ENCODE assay signal across 8 mouse cellular contexts in genomic region chrX:102504179-102504578, GRCm38 (mm10). TPM values are rescaled to one million over a fixed set of nuclear protein-coding genes. Genes with fewer than 3 reads are reported as not detected.
DNase-seq lines count a peak whose midpoint lies in the region; ATAC-seq and TF ChIP-seq lines count a peak whose summit lies in the region.

No protein-coding gene starts in this region.

- TF ChIP-seq POLR2A in ES-Bruce4 (IDR thresholded peaks at IDR 0.05; ENCODE audit: insufficient read depth, low read length) = no peak

- H3K4me3 ChIP-seq in heart, embryonic 13.5 days = peak overlapping the region; percentile 64
- H3K4me3 ChIP-seq in ES-Bruce4 (ENCODE audit: low read depth, low read length) = peak overlapping the region; percentile 76
- peak overlapping the region; percentile 51 for H3K4me3 ChIP-seq in forebrain, postnatal 0 days (ENCODE audit: low read depth, low read length)
- H3K4me3 ChIP-seq in midbrain, embryonic 10.5 days = peak overlapping the region; percentile 63

- no peak for TF ChIP-seq CTCF in ES-Bruce4 (IDR thresholded peaks at IDR 0.05; ENCODE audit: low read depth, low read length)
- no peak for TF ChIP-seq CTCF in forebrain, postnatal 0 days (IDR thresholded peaks at IDR 0.05; ENCODE audit: low read depth)

- H3K4me2 ChIP-seq in heart, embryonic 13.5 days = peak overlapping the region; percentile 71
- peak overlapping the region; percentile 53 for H3K4me2 ChIP-seq in forebrain, postnatal 0 days (ENCODE audit: low read depth)

- intact Hi-C loops in left cerebral cortex, postnatal 25 days (cut with DNase I) = no loop called here

- WGBS in heart, embryonic 13.5 days = 19% methylated on average over 10 of the region's 10 CpGs
- 28% methylated on average over 10 of the region's 10 CpGs for WGBS in forebrain, postnatal 0 days
- 37% methylated on average over 10 of the region's 10 CpGs for WGBS in midbrain, embryonic 10.5 days

- 0 out of 2 replicates have a peak, but pooled peaks cover 2% of the 10 kb centered on the region for H3K4me1 ChIP-seq in heart, embryonic 13.5 days
- H3K4me1 ChIP-seq in ES-Bruce4 (ENCODE audit: control insufficient read depth, insufficient read depth, low read length) = no peaks in the 10 kb centered on the region
- no peaks in the 10 kb centered on the region for H3K4me1 ChIP-seq in forebrain, postnatal 0 days (ENCODE audit: insufficient read depth)
- H3K4me1 ChIP-seq in midbrain, embryonic 10.5 days = 0 out of 2 replicates have a peak, but pooled peaks cover 4% of the 10 kb centered on the region

- H3K9me3 ChIP-seq in heart, embryonic 13.5 days = no peaks in the 10 kb centered on the region
- H3K9me3 ChIP-seq in ES-Bruce4 (replicated peaks; ENCODE audit: control insufficient read depth, insufficient read depth, low read length, poor library complexity, severe bottlenecking) = no peaks in the 10 kb centered on the region
- H3K9me3 ChIP-seq in forebrain, postnatal 0 days (ENCODE audit: low read length) = no peaks in the 10 kb centered on the region
- H3K9me3 ChIP-seq in midbrain, embryonic 10.5 days (replicated peaks) = no peaks in the 10 kb centered on the region

- no peak for DNase-seq in heart, adult 18-20 months
- no peak for DNase-seq in forebrain, postnatal 0 days
- no peak for DNase-seq in midbrain, embryonic 10.5 days (ENCODE audit: low spot score)
- DNase-seq in adrenal gland, postnatal 14 days = no peak
- DNase-seq in layer of hippocampus, adult 8-10 months (ENCODE audit: low spot score in 2 of 2) = no peak
- DNase-seq in left cerebral cortex, postnatal 25 days (ENCODE audit: low spot score in 2 of 2) = no peak

- no peak overlapping the region for H3K27ac ChIP-seq in heart, embryonic 13.5 days (replicated peaks)
- H3K27ac ChIP-seq in ES-Bruce4 (ENCODE audit: insufficient read depth, low read length) = no peak overlapping the region
- H3K27ac ChIP-seq in forebrain, postnatal 0 days (ENCODE audit: low read depth, low read length) = no peak overlapping the region
- peak overlapping the region; percentile 76; the same call in 1 of the 2 replicates for H3K27ac ChIP-seq in midbrain, embryonic 10.5 days (replicated peaks)

- ATAC-seq in heart, embryonic 13.5 days (ENCODE audit: extremely low read depth, insufficient number of reproducible peaks, low FRiP score, low TSS enrichment) = no peak
- no peak for ATAC-seq in forebrain, postnatal 0 days

- H3K36me3 ChIP-seq in heart, embryonic 13.5 days = peaks cover 2% of the 10 kb centered on the region; the same call in 1 of the 2 replicates
- no peaks in the 10 kb centered on the region for H3K36me3 ChIP-seq in ES-Bruce4 (ENCODE audit: control insufficient read depth, insufficient read depth, low read length, poor library complexity, severe bottlenecking)
- no peaks in the 10 kb centered on the region for H3K36me3 ChIP-seq in forebrain, postnatal 0 days (ENCODE audit: insufficient read depth)
- 0 out of 2 replicates have a peak, but pooled peaks cover 6% of the 10 kb centered on the region for H3K36me3 ChIP-seq in midbrain, embryonic 10.5 days

- peaks cover 31% of the 10 kb centered on the region for H3K27me3 ChIP-seq in heart, embryonic 13.5 days (replicated peaks)
- no peaks in the 10 kb centered on the region for H3K27me3 ChIP-seq in ES-Bruce4 (ENCODE audit: control insufficient read depth, insufficient read depth, low read length, poor library complexity, severe bottlenecking)
- H3K27me3 ChIP-seq in forebrain, postnatal 0 days (ENCODE audit: insufficient read depth, low read length) = no peaks in the 10 kb centered on the region; the same call in 1 of the 2 replicates
- H3K27me3 ChIP-seq in midbrain, embryonic 10.5 days (ENCODE audit: low read depth, poor library complexity, severe bottlenecking) = peaks cover 95% of the 10 kb centered on the region

- TF ChIP-seq EP300 in ES-Bruce4 (IDR thresholded peaks at IDR 0.05; ENCODE audit: insufficient read depth, low read depth, low read length) = no peak

- peak overlapping the region; percentile 79 for H3K9ac ChIP-seq in heart, embryonic 13.5 days
- peak overlapping the region; percentile 78 for H3K9ac ChIP-seq in ES-Bruce4 (ENCODE audit: low read depth, poor library complexity, severe bottlenecking)
- peak overlapping the region; percentile 50; the same call in 1 of the 2 replicates for H3K9ac ChIP-seq in forebrain, postnatal 0 days

RNA-seq across cellular contexts. Expression of gene Hdac8, which starts 1.0 kb away (rescaled TPM):
- polyA plus RNA-seq in heart, embryonic 13.5 days (2015; fragmentation: Nextera tagmentation; extraction: Ambion mirVana) = 5.8 and 6.6 TPM in 2 replicates
- 1 to 10 TPM; 3.4 to 3.8 TPM for total RNA-seq in heart, adult 18-20 months (2021)
- 18.5 and 19.8 TPM in 2 replicates for polyA plus RNA-seq in ES-Bruce4 (2011; ENCODE audit: insufficient read depth, insufficient read length, low read depth, missing spikeins)
- 12.7 and 13.5 TPM in 2 replicates for total RNA-seq in forebrain, postnatal 0 days (2014; rRNA removed)
- 7.9 and 8.4 TPM in 2 replicates for polyA plus RNA-seq in forebrain, postnatal 0 days (2015; fragmentation: Nextera tagmentation; extraction: Ambion mirVana)
- 7.8 and 9.9 TPM in 2 replicates for polyA plus RNA-seq in midbrain, embryonic 10.5 days (2016; fragmentation: Nextera tagmentation; extraction: Ambion mirVana)
- 8.7 and 10.0 TPM in 2 replicates for total RNA-seq in adrenal gland, postnatal 14 days (2021)
- total RNA-seq in layer of hippocampus, adult 8-10 months (2022) = 10 to 100 TPM; 17.7 to 24.6 (median 19.8) TPM
- total RNA-seq in left cerebral cortex, postnatal 25 days (2021) = 10 to 100 TPM; 12.6 to 15.6 TPM
